Mouse (Mus musculus): ENCODE results near the gene Igf2bp1.

GRCm38 (mm10) chr11:96003969-96004792 lies 1.6 kb downstream of the Igf2bp1 start:
- TF ChIP-seq CTCF (IDR thresholded peaks at IDR 0.05; ENCODE audit: low read depth, low read length) (no peak), POLR2A (IDR thresholded peaks at IDR 0.05; ENCODE audit: insufficient read depth, low read length) (no peak)
